Mouse (Mus musculus) Patski (cell line): ENCODE measurements around the gene Itgb4. TPM values are rescaled to one million over a fixed set of nuclear protein-coding genes. Genes with fewer than 3 reads are reported as not detected.

ENCODE experiments used
- ATAC-seq: fragments of 100-300 bp; one replicate; pipeline ENCODE4 v1.8.0; 2021
- CTCF ChIA-PET: fragments of 350-600 bp; sonication (Branson Sonifier 250); formaldehyde crosslinking; loops from one replicate; lab custom pipeline; 2022; ENCODE audit warnings: inconsistent platforms; lab: Charles Lee
- POLR2A ChIA-PET: fragments of 350-600 bp; sonication (Branson Sonifier 250); formaldehyde crosslinking; loops from one replicate; lab custom pipeline; 2022; ENCODE audit warnings: antibody characterized with exemption, inconsistent platforms; lab: Charles Lee
- DNase-seq: peaks from one replicate; pipeline ENCODE4 v3.0.0-alpha.2; 2011; ENCODE audit warnings: low read depth, low spot score
- H3K27me3 ChIP-seq: fragments of 371-371 bp; one replicate; pipeline ENCODE4 v1.5.1; 2021
- CTCF ChIP-seq: fragments of 100-300 bp; IDR thresholded peaks from one replicate; pipeline ENCODE4 v1.5.1; 2021
- in situ Hi-C: fragments of 300-500 bp; cut with MboI; formaldehyde crosslinking; loops from 3 replicates; pipeline ENCODE4 v1.11.1; 2018; ENCODE audit warnings: low pct_unique_long_range_greater_than_20kb, mixed read lengths
- polyA plus RNA-seq: library from polyadenylated mRNA; unstranded; gene quantifications from one replicate; pipeline ENCODE4 v1.2.3, GENCODE M21; 2021

Gene Itgb4
- polyA plus RNA-seq, 1 experiment from 2014 or later = 0.06 TPM

GRCm38 (mm10) chr11:116025056-116025845 is 50.7 kb downstream of the Itgb4 start:
- no peaks in the 10 kb centered on the region for H3K27me3 ChIP-seq
- no peak for TF ChIP-seq CTCF
- in situ Hi-C loops = no loop called here
- ChIA-PET POLR2A (interaction anchor here (1.1 kb wide), 1 partner anchor 60 kb away, joined by 3 read pairs; no protein-coding TSS in a partner anchor), CTCF (interaction anchor here (0.8 to 1.2 kb wide), 2 partner anchors 71 to 105 kb away, joined by 3 to 4 read pairs; partner anchors contain the start of gene Trim65)
- ATAC-seq = no peak
- no peak for DNase-seq

GRCm38 (mm10) chr11:116027756-116028155 is 53.2 kb downstream of the Itgb4 start, which contains the start of gene H3f3b:
H3f3b (minus strand) TSS chr11:116027962.
- DNase-seq = no peak
- ChIA-PET POLR2A (no interaction called here), CTCF (no interaction called here)
- no peak for TF ChIP-seq CTCF
- no peaks in the 10 kb centered on the region for H3K27me3 ChIP-seq
- ATAC-seq = no peak
- in situ Hi-C loops = no loop called here

- ChIA-PET CTCF (no interaction called here), POLR2A (no interaction called here)
- H3K27me3 ChIP-seq = no peaks in the 10 kb centered on the region
- no peak for TF ChIP-seq CTCF
- in situ Hi-C loops = no loop called here
- ATAC-seq = no peak
- DNase-seq = no peak
Observed at GRCm38 (mm10) chr11:116028177-116028865, 53.8 kb downstream of the Itgb4 start.

GRCm38 (mm10) chr11:116029086-116029865 is 54.8 kb downstream of the Itgb4 start:
- in situ Hi-C loops = no loop called here
- no peak for TF ChIP-seq CTCF
- CTCF ChIA-PET = no interaction called here
- POLR2A ChIA-PET = interaction anchor here (1.4 to 1.5 kb wide), 2 partner anchors 8 to 30 kb away, joined by 3 to 4 read pairs; no protein-coding TSS in a partner anchor
- no peak for ATAC-seq
- DNase-seq = no peak
- no peaks in the 10 kb centered on the region for H3K27me3 ChIP-seq

- in situ Hi-C loops = no loop called here
- no peaks in the 10 kb centered on the region for H3K27me3 ChIP-seq
- TF ChIP-seq CTCF = no peak
- POLR2A ChIA-PET = interaction anchor here (0.6 to 1.5 kb wide), 6 partner anchors 9 to 108 kb away, joined by 3 to 5 read pairs (median 4); no protein-coding TSS in a partner anchor
- CTCF ChIA-PET = interaction anchor here (1.2 kb wide), 1 partner anchor 16 kb away, joined by 3 read pairs; no protein-coding TSS in a partner anchor
- DNase-seq (peak; percentile 94), ATAC-seq (peak; percentile 80)
Observed at GRCm38 (mm10) chr11:116030088-116030897, 55.8 kb downstream of the Itgb4 start, which contains the start of gene Unk. Unk (plus strand) TSS chr11:116030322.

- in situ Hi-C loops = no loop called here
- CTCF ChIA-PET = interaction anchor here (1.2 to 2.1 kb wide), 3 partner anchors 14 to 60 kb away, joined by 3 to 7 read pairs (median 4); no protein-coding TSS in a partner anchor
- no peak for TF ChIP-seq CTCF
Observed at GRCm38 (mm10) chr11:116030898-116031845, 56.7 kb downstream of the Itgb4 start.

GRCm38 (mm10) chr11:116034584-116034983 is 60.1 kb downstream of the Itgb4 start:
- CTCF ChIA-PET = interaction anchor here (1.1 kb wide), 1 partner anchor 12 kb away, joined by 3 read pairs; no protein-coding TSS in a partner anchor
- ATAC-seq = no peak
- no peak for TF ChIP-seq CTCF
- no peaks in the 10 kb centered on the region for H3K27me3 ChIP-seq
- no peak for DNase-seq
- POLR2A ChIA-PET = no interaction called here
- in situ Hi-C loops = no loop called here

More at GRCm38 (mm10) chr11:116030898-116031845, 56.7 kb downstream of the Itgb4 start:
- no peaks in the 10 kb centered on the region for H3K27me3 ChIP-seq
- peak; percentile 7 for ATAC-seq
- no peak for DNase-seq
- POLR2A ChIA-PET = interaction anchor here (0.9 to 1.5 kb wide), 4 partner anchors 9 to 107 kb away, joined by 3 to 5 read pairs (median 4); no protein-coding TSS in a partner anchor

GRCm38 (mm10) chr11:116036671-116037070 is 62.2 kb downstream of the Itgb4 start:
- in situ Hi-C loops = no loop called here
- CTCF ChIA-PET = interaction anchor here (0.7 kb wide), 1 partner anchor 17 kb away, joined by 4 read pairs; no protein-coding TSS in a partner anchor
- ATAC-seq (no peak), DNase-seq (no peak)
- POLR2A ChIA-PET = no interaction called here
- no peak for TF ChIP-seq CTCF
- no peaks in the 10 kb centered on the region for H3K27me3 ChIP-seq
